Mouse (Mus musculus): ENCODE data around the gene Cenpa. TPM values are rescaled to one million over a fixed set of nuclear protein-coding genes. Genes with fewer than 3 reads are reported as not detected.
A peak's percentile ranks its signal among the peaks of the same experiment; 100 is the strongest.

Gene Cenpa
- polyA plus RNA-seq, 1 experiment from 2014 or later: 79.9 TPM

GRCm38 (mm10) chr5:30667215-30667614 is 638 bp downstream of the Cenpa start:
- no peak for ATAC-seq (ENCODE audit: low FRiP score, low TSS enrichment)
- peak overlapping the region; percentile 61 for H3K27ac ChIP-seq (replicated peaks)

GRCm38 (mm10) chr5:30667686-30668085 is 1.1 kb downstream of the Cenpa start:
- WGBS: 5% methylated on average over 3 of the region's 3 CpGs
- no peak for DNase-seq (ENCODE audit: low spot score)
- Histone ChIP-seq H3K27ac (replicated peaks) (no peak overlapping the region), H3K9ac (ENCODE audit: low read length) (peak overlapping the region; percentile 79; the same call in 1 of the 2 replicates), H3K9me3 (ENCODE audit: control insufficient read depth, low read length) (no peaks in the 10 kb centered on the region), H3K27me3 (ENCODE audit: control insufficient read depth, insufficient read depth, low read length) (no peaks in the 10 kb centered on the region), H3K36me3 (ENCODE audit: control insufficient read depth, insufficient read depth, low read length) (0 out of 2 replicates have a peak, but pooled peaks cover 3% of the 10 kb centered on the region), H3K4me3 (ENCODE audit: low read depth, low read length) (peak overlapping the region; percentile 86), H3K4me1 (replicated peaks; ENCODE audit: control insufficient read depth, insufficient read depth) (no peaks in the 10 kb centered on the region), H3K4me2 (replicated peaks; ENCODE audit: low read depth) (peak overlapping the region; percentile 94)
- TF ChIP-seq CTCF (IDR thresholded peaks at IDR 0.05; ENCODE audit: low read depth) (no peak), EP300 (optimal IDR thresholded peaks at IDR 0.05) (no peak)
- ATAC-seq (ENCODE audit: low FRiP score, low TSS enrichment): no peak

More at GRCm38 (mm10) chr5:30667215-30667614, 638 bp downstream of the Cenpa start:
- Histone ChIP-seq H3K9ac (ENCODE audit: low read length) (peak overlapping the region; percentile 79), H3K4me3 (ENCODE audit: low read depth, low read length) (peak overlapping the region; percentile 86), H3K9me3 (ENCODE audit: control insufficient read depth, low read length) (no peaks in the 10 kb centered on the region), H3K27me3 (ENCODE audit: control insufficient read depth, insufficient read depth, low read length) (no peaks in the 10 kb centered on the region), H3K4me2 (replicated peaks; ENCODE audit: low read depth) (peak overlapping the region; percentile 94), H3K36me3 (ENCODE audit: control insufficient read depth, insufficient read depth, low read length) (0 out of 2 replicates have a peak, but pooled peaks cover 3% of the 10 kb centered on the region), H3K4me1 (replicated peaks; ENCODE audit: control insufficient read depth, insufficient read depth) (no peaks in the 10 kb centered on the region)
- no peak for DNase-seq (ENCODE audit: low spot score)
- TF ChIP-seq EP300 (optimal IDR thresholded peaks at IDR 0.05): no peak
- no peak for TF ChIP-seq CTCF (IDR thresholded peaks at IDR 0.05; ENCODE audit: low read depth)
- under 1% methylated on average over 13 of the region's 13 CpGs for WGBS

- no peak overlapping the region for H3K9ac ChIP-seq (ENCODE audit: low read length)
- no peak for ATAC-seq (ENCODE audit: low FRiP score, low TSS enrichment)
- WGBS: 90% methylated on average over 9 of the region's 9 CpGs
- no peaks in the 10 kb centered on the region for H3K27me3 ChIP-seq (ENCODE audit: control insufficient read depth, insufficient read depth, low read length)
- no peak for DNase-seq (ENCODE audit: low spot score)
- no peaks in the 10 kb centered on the region for H3K4me1 ChIP-seq (replicated peaks; ENCODE audit: control insufficient read depth, insufficient read depth)
- no peak overlapping the region for H3K27ac ChIP-seq (replicated peaks)
- H3K4me3 ChIP-seq (ENCODE audit: low read depth, low read length): no peak overlapping the region
- 0 out of 2 replicates have a peak, but pooled peaks cover 3% of the 10 kb centered on the region for H3K36me3 ChIP-seq (ENCODE audit: control insufficient read depth, insufficient read depth, low read length)
- no peaks in the 10 kb centered on the region for H3K9me3 ChIP-seq (ENCODE audit: control insufficient read depth, low read length)
- no peak overlapping the region for H3K4me2 ChIP-seq (replicated peaks; ENCODE audit: low read depth)
- TF ChIP-seq CTCF (IDR thresholded peaks at IDR 0.05; ENCODE audit: low read depth): no peak
- TF ChIP-seq EP300 (optimal IDR thresholded peaks at IDR 0.05): no peak
These were observed 2.3 kb downstream of the Cenpa start for GRCm38 (mm10) chr5:30668637-30669495.

GRCm38 (mm10) chr5:30669496-30669830 is 2.9 kb downstream of the Cenpa start:
- 82% methylated on average over 3 of the region's 3 CpGs for WGBS
- no peak overlapping the region for H3K4me2 ChIP-seq (replicated peaks; ENCODE audit: low read depth)
- H3K4me1 ChIP-seq (replicated peaks; ENCODE audit: control insufficient read depth, insufficient read depth): no peaks in the 10 kb centered on the region
- no peak overlapping the region for H3K4me3 ChIP-seq (ENCODE audit: low read depth, low read length)
- H3K36me3 ChIP-seq (ENCODE audit: control insufficient read depth, insufficient read depth, low read length): 0 out of 2 replicates have a peak, but pooled peaks cover 3% of the 10 kb centered on the region
- H3K9me3 ChIP-seq (ENCODE audit: control insufficient read depth, low read length): no peaks in the 10 kb centered on the region
- H3K27ac ChIP-seq (replicated peaks): no peak overlapping the region
- no peak for TF ChIP-seq EP300 (optimal IDR thresholded peaks at IDR 0.05)
- TF ChIP-seq CTCF (IDR thresholded peaks at IDR 0.05; ENCODE audit: low read depth): no peak
- ATAC-seq (ENCODE audit: low FRiP score, low TSS enrichment): no peak
- H3K9ac ChIP-seq (ENCODE audit: low read length): no peak overlapping the region
- H3K27me3 ChIP-seq (ENCODE audit: control insufficient read depth, insufficient read depth, low read length): no peaks in the 10 kb centered on the region
- no peak for DNase-seq (ENCODE audit: low spot score)

GRCm38 (mm10) chr5:30670091-30670490 is 3.5 kb downstream of the Cenpa start:
- peaks cover 3% of the 10 kb centered on the region; the same call in 1 of the 2 replicates for H3K36me3 ChIP-seq (ENCODE audit: control insufficient read depth, insufficient read depth, low read length)
- TF ChIP-seq EP300 (optimal IDR thresholded peaks at IDR 0.05) (no peak), CTCF (IDR thresholded peaks at IDR 0.05; ENCODE audit: low read depth) (no peak)
- H3K9ac ChIP-seq (ENCODE audit: low read length): no peak overlapping the region
- no peak for DNase-seq (ENCODE audit: low spot score)
- ATAC-seq (ENCODE audit: low FRiP score, low TSS enrichment): no peak
- 84% methylated on average over 7 of the region's 7 CpGs for WGBS
- no peaks in the 10 kb centered on the region for H3K4me1 ChIP-seq (replicated peaks; ENCODE audit: control insufficient read depth, insufficient read depth)
- H3K9me3 ChIP-seq (ENCODE audit: control insufficient read depth, low read length): no peaks in the 10 kb centered on the region
- no peak overlapping the region for H3K4me3 ChIP-seq (ENCODE audit: low read depth, low read length)
- no peak overlapping the region for H3K27ac ChIP-seq (replicated peaks)
- no peak overlapping the region for H3K4me2 ChIP-seq (replicated peaks; ENCODE audit: low read depth)
- H3K27me3 ChIP-seq (ENCODE audit: control insufficient read depth, insufficient read depth, low read length): no peaks in the 10 kb centered on the region

- TF ChIP-seq EP300 (optimal IDR thresholded peaks at IDR 0.05) (no peak), CTCF (IDR thresholded peaks at IDR 0.05; ENCODE audit: low read depth) (no peak)
- ATAC-seq (ENCODE audit: low FRiP score, low TSS enrichment): no peak
These were observed 7.4 kb downstream of the Cenpa start for GRCm38 (mm10) chr5:30674001-30674400.

More at GRCm38 (mm10) chr5:30674001-30674400, 7.4 kb downstream of the Cenpa start:
- no peak overlapping the region for H3K27ac ChIP-seq (replicated peaks)
- no peak for DNase-seq (ENCODE audit: low spot score)
- H3K36me3 ChIP-seq (ENCODE audit: control insufficient read depth, insufficient read depth, low read length): peaks cover 3% of the 10 kb centered on the region; the same call in 1 of the 2 replicates
- no peaks in the 10 kb centered on the region for H3K27me3 ChIP-seq (ENCODE audit: control insufficient read depth, insufficient read depth, low read length)
- H3K4me1 ChIP-seq (replicated peaks; ENCODE audit: control insufficient read depth, insufficient read depth): no peaks in the 10 kb centered on the region
- H3K9me3 ChIP-seq (ENCODE audit: control insufficient read depth, low read length): no peaks in the 10 kb centered on the region
- no peak overlapping the region for H3K4me2 ChIP-seq (replicated peaks; ENCODE audit: low read depth)
- no peak overlapping the region for H3K4me3 ChIP-seq (ENCODE audit: low read depth, low read length)
- no peak overlapping the region for H3K9ac ChIP-seq (ENCODE audit: low read length)
- WGBS: 63% methylated on average over 7 of the region's 7 CpGs

All from stomach, postnatal 0 days (tissue).